Mouse (Mus musculus) c-Kit-negative CD71-positive TER-119-positive erythroid progenitor cells, embryonic 14.5 days (primary cell): ENCODE data around the gene Alg1.

Source experiments
- DNase-seq: peaks from one replicate; pipeline ENCODE4 v3.0.0-alpha.2; 2013; ENCODE audit warnings: low read depth, low spot score

Gene Alg1

GRCm38 (mm10) chr16:5242355-5242754 lies 8.9 kb downstream of the Alg1 start:
- no peak for DNase-seq

- DNase-seq = no peak
These were observed 9.5 kb downstream of the Alg1 start for GRCm38 (mm10) chr16:5242882-5243281.

GRCm38 (mm10) chr16:5244411-5244810 lies 11.0 kb downstream of the Alg1 start:
- DNase-seq = no peak

GRCm38 (mm10) chr16:5250891-5251290 lies 17.5 kb downstream of the Alg1 start:
- no peak for DNase-seq

GRCm38 (mm10) chr16:5252260-5252659 lies 18.8 kb downstream of the Alg1 start:
- DNase-seq = no peak

GRCm38 (mm10) chr16:5254346-5255025 lies 21.1 kb downstream of the Alg1 start:
- peak; percentile 63 for DNase-seq

GRCm38 (mm10) chr16:5255081-5255740 lies 21.8 kb downstream of the Alg1 start:
- DNase-seq = no peak

GRCm38 (mm10) chr16:5255779-5256496 lies 22.5 kb downstream of the Alg1 start, which contains the start of gene Eef2kmt:
Gene Eef2kmt (minus strand): TSS chr16:5255983.
- DNase-seq = peak; percentile 89

GRCm38 (mm10) chr16:5263156-5263555 lies 29.7 kb downstream of the Alg1 start:
- no peak for DNase-seq

- DNase-seq = no peak
These were observed 30.5 kb downstream of the Alg1 start for GRCm38 (mm10) chr16:5263926-5264325.

- no peak for DNase-seq
These were observed 38.1 kb downstream of the Alg1 start for GRCm38 (mm10) chr16:5271411-5272035.

GRCm38 (mm10) chr16:5272371-5272770 lies 39.0 kb downstream of the Alg1 start:
- no peak for DNase-seq

GRCm38 (mm10) chr16:5279571-5280222 lies 46.3 kb downstream of the Alg1 start:
- DNase-seq = no peak

- DNase-seq = no peak
These were observed 49.3 kb downstream of the Alg1 start for GRCm38 (mm10) chr16:5282686-5283085.

- no peak for DNase-seq
These were observed 52.0 kb downstream of the Alg1 start for GRCm38 (mm10) chr16:5285376-5285775.
